Mouse (Mus musculus) cerebellum, postnatal 36 days (tissue): ENCODE measurements at regions not wholly inside any gene's neighbourhood (a gene's known extent, or its start where the extent isn't known, plus 50 kb on each side); places are given as distances from the start of the nearest gene placed in this dataset.

Experiments used
- DNase-seq, 2 experiments: peaks; one replicate each; pipeline ENCODE4 v3.0.0; 2021 to 2022; ENCODE audit warnings: mixed read lengths in 2 of 2

GRCm38 (mm10) chr7:145102692-145103091 is 105.2 kb downstream of the 1810010D01Rik start:
- DNase-seq = no peak

GRCm38 (mm10) chr7:145102216-145102615 is 105.7 kb downstream of the 1810010D01Rik start:
- DNase-seq = no peak

- DNase-seq = no peak
Measured at GRCm38 (mm10) chr7:145098335-145098734, 109.6 kb downstream of the 1810010D01Rik start.

- DNase-seq = no peak
Measured at GRCm38 (mm10) chr7:145094134-145094526, 113.8 kb downstream of the 1810010D01Rik start.

GRCm38 (mm10) chr7:145093417-145094133 is 114.3 kb downstream of the 1810010D01Rik start:
- no peak for DNase-seq

GRCm38 (mm10) chr7:145092392-145093176 is 115.3 kb downstream of the 1810010D01Rik start:
- DNase-seq = no peak

- no peak for DNase-seq
Measured at GRCm38 (mm10) chr7:145090849-145091248, 117.1 kb downstream of the 1810010D01Rik start.

GRCm38 (mm10) chr7:145089315-145089721 is 118.6 kb downstream of the 1810010D01Rik start:
- no peak for DNase-seq

- DNase-seq = no peak
Measured at GRCm38 (mm10) chr7:145088655-145089054, 119.3 kb downstream of the 1810010D01Rik start.

- DNase-seq = no peak
Measured at GRCm38 (mm10) chr7:145087790-145088189, 120.1 kb downstream of the 1810010D01Rik start.

GRCm38 (mm10) chr7:145082917-145083752 is 124.8 kb downstream of the 1810010D01Rik start:
- no peak for DNase-seq

- DNase-seq = no peak
Measured at GRCm38 (mm10) chr7:145071996-145072790, 132.5 kb upstream of the Ccnd1 start.

GRCm38 (mm10) chr7:145071533-145071932 is 131.8 kb upstream of the Ccnd1 start:
- no peak for DNase-seq

GRCm38 (mm10) chr7:145067366-145067765 is 127.6 kb upstream of the Ccnd1 start:
- no peak for DNase-seq

GRCm38 (mm10) chr7:145056320-145056719 is 116.6 kb upstream of the Ccnd1 start:
- DNase-seq = no peak

- no peak for DNase-seq
Measured at GRCm38 (mm10) chr7:145051616-145052015, 111.9 kb upstream of the Ccnd1 start.

GRCm38 (mm10) chr7:145050729-145051128 is 111.0 kb upstream of the Ccnd1 start:
- DNase-seq = no peak

GRCm38 (mm10) chr7:145048481-145048877 is 108.8 kb upstream of the Ccnd1 start:
- DNase-seq = no peak

GRCm38 (mm10) chr7:145047771-145048480 is 108.2 kb upstream of the Ccnd1 start:
- no peak for DNase-seq

GRCm38 (mm10) chr7:145045230-145045629 is 105.5 kb upstream of the Ccnd1 start:
- DNase-seq = no peak

- no peak for DNase-seq
Measured at GRCm38 (mm10) chr7:145043455-145044149, 103.9 kb upstream of the Ccnd1 start.
